Mouse (Mus musculus): ENCODE measurements around the gene Zfhx3.
A peak's percentile ranks its signal among the peaks of the same experiment; 100 is the strongest.

Gene Zfhx3

GRCm38 (mm10) chr8:108706848-108707541 lies 764.6 kb downstream of the Zfhx3 start:
- no peak for DNase-seq

- DNase-seq = no peak
Measured at GRCm38 (mm10) chr8:108707576-108708281, 765.3 kb downstream of the Zfhx3 start.

- no peak for DNase-seq
Measured at GRCm38 (mm10) chr8:108708833-108709387, 766.5 kb downstream of the Zfhx3 start.

GRCm38 (mm10) chr8:108709441-108709840 lies 767.0 kb downstream of the Zfhx3 start:
- no peak for DNase-seq

GRCm38 (mm10) chr8:108709928-108710606 lies 767.6 kb downstream of the Zfhx3 start:
- no peak for DNase-seq

GRCm38 (mm10) chr8:108710607-108711489 lies 768.4 kb downstream of the Zfhx3 start:
- DNase-seq = no peak

- DNase-seq = no peak
Measured at GRCm38 (mm10) chr8:108711490-108711793, 769.0 kb downstream of the Zfhx3 start.

GRCm38 (mm10) chr8:108712001-108712411 lies 769.6 kb downstream of the Zfhx3 start:
- DNase-seq = no peak

- DNase-seq = no peak
Measured at GRCm38 (mm10) chr8:108712607-108713006, 770.2 kb downstream of the Zfhx3 start.

GRCm38 (mm10) chr8:108713346-108714142 lies 771.1 kb downstream of the Zfhx3 start:
- DNase-seq = no peak

GRCm38 (mm10) chr8:108714143-108714635 lies 771.7 kb downstream of the Zfhx3 start:
- DNase-seq = no peak

- peak; percentile 81 for DNase-seq
Measured at GRCm38 (mm10) chr8:108714636-108715415, 772.4 kb downstream of the Zfhx3 start.

- no peak for DNase-seq
Measured at GRCm38 (mm10) chr8:108715416-108715948, 773.0 kb downstream of the Zfhx3 start.

GRCm38 (mm10) chr8:108716291-108716811 lies 773.9 kb downstream of the Zfhx3 start:
- DNase-seq = no peak

- DNase-seq = no peak
Measured at GRCm38 (mm10) chr8:108717545-108717944, 775.1 kb downstream of the Zfhx3 start.

GRCm38 (mm10) chr8:108718031-108718430 lies 775.6 kb downstream of the Zfhx3 start:
- no peak for DNase-seq

GRCm38 (mm10) chr8:108720840-108721239 lies 778.4 kb downstream of the Zfhx3 start:
- no peak for DNase-seq

- DNase-seq = peak; percentile 74
Measured at GRCm38 (mm10) chr8:108722671-108723513, 780.4 kb downstream of the Zfhx3 start.

- DNase-seq = no peak
Measured at GRCm38 (mm10) chr8:108723636-108724035, 781.2 kb downstream of the Zfhx3 start.

Data from retina, postnatal 1 day (tissue).